Mouse (Mus musculus) kidney, postnatal 25 days (tissue): ENCODE measurements around the gene Jph4.

ENCODE experiments used
- DNase-seq, 2 experiments: peaks; one replicate each; pipeline ENCODE4 v3.0.0; 2021; ENCODE audit warnings: mixed read lengths in 2 of 2

Jph4 gene

GRCm38 (mm10) chr14:55115846-55116245 lies 889 bp downstream of the Jph4 start:
- no peak for DNase-seq

- peak; percentile 48 to 70 for DNase-seq
These were observed 1.7 kb downstream of the Jph4 start for GRCm38 (mm10) chr14:55114759-55115701.

- DNase-seq = peak in 1 of 2 experiments; percentile 22
These were observed 2.6 kb downstream of the Jph4 start for GRCm38 (mm10) chr14:55113975-55114645.

- no peak for DNase-seq
These were observed 3.3 kb downstream of the Jph4 start for GRCm38 (mm10) chr14:55113351-55113974.

GRCm38 (mm10) chr14:55111720-55112119 lies 5.0 kb downstream of the Jph4 start:
- DNase-seq = no peak

- no peak for DNase-seq
These were observed 6.7 kb downstream of the Jph4 start for GRCm38 (mm10) chr14:55110076-55110475.

GRCm38 (mm10) chr14:55109048-55109873 lies 7.5 kb downstream of the Jph4 start:
- DNase-seq = peak in 1 of 2 experiments; percentile 31

- DNase-seq = peak in 1 of 2 experiments; percentile 44
These were observed 8.4 kb downstream of the Jph4 start for GRCm38 (mm10) chr14:55108202-55108870.

- DNase-seq = no peak
These were observed 9.7 kb downstream of the Jph4 start for GRCm38 (mm10) chr14:55106990-55107389.

- peak; percentile 86 to 93 for DNase-seq
These were observed 10.6 kb downstream of the Jph4 start, which contains the start of gene Ap1g2 for GRCm38 (mm10) chr14:55105836-55106809. Gene Ap1g2, minus strand, starts transcription at chr14:55106593.

- no peak for DNase-seq
These were observed 11.3 kb downstream of the Jph4 start for GRCm38 (mm10) chr14:55105386-55105785.

- DNase-seq = peak in 1 of 2 experiments; percentile 39
These were observed 12.4 kb downstream of the Jph4 start for GRCm38 (mm10) chr14:55104365-55104764.

GRCm38 (mm10) chr14:55102253-55102785 lies 14.4 kb downstream of the Jph4 start:
- no peak for DNase-seq

GRCm38 (mm10) chr14:55101592-55101991 lies 15.1 kb downstream of the Jph4 start:
- DNase-seq = peak; percentile 63 to 64

GRCm38 (mm10) chr14:55098067-55098466 lies 18.7 kb downstream of the Jph4 start:
- DNase-seq = peak; percentile 67 to 68

GRCm38 (mm10) chr14:55097646-55098045 lies 19.1 kb downstream of the Jph4 start:
- no peak for DNase-seq

- no peak for DNase-seq
These were observed 20.1 kb downstream of the Jph4 start for GRCm38 (mm10) chr14:55096573-55097087.

GRCm38 (mm10) chr14:55095671-55096070 lies 21.1 kb downstream of the Jph4 start:
- no peak for DNase-seq

GRCm38 (mm10) chr14:55095263-55095662 lies 21.5 kb downstream of the Jph4 start:
- no peak for DNase-seq

GRCm38 (mm10) chr14:55094704-55095231 lies 22.0 kb downstream of the Jph4 start, which contains the start of gene Thtpa:
Gene Thtpa, plus strand, starts transcription at chr14:55094784.
- peak; percentile 85 to 91 for DNase-seq
